Mouse (Mus musculus) adrenal gland, adult (tissue): ENCODE data around the gene Adam12.
A peak's percentile ranks its signal among the peaks of the same experiment; 100 is the strongest.

Experiments
- DNase-seq, 2 experiments: peaks; one replicate each; pipeline ENCODE4 v3.0.0; 2022 to 2023; ENCODE audit warnings: low spot score in 1 of 2; ENCODE audit not compliant: inconsistent age in 2 of 2

Adam12 gene

DNA sequence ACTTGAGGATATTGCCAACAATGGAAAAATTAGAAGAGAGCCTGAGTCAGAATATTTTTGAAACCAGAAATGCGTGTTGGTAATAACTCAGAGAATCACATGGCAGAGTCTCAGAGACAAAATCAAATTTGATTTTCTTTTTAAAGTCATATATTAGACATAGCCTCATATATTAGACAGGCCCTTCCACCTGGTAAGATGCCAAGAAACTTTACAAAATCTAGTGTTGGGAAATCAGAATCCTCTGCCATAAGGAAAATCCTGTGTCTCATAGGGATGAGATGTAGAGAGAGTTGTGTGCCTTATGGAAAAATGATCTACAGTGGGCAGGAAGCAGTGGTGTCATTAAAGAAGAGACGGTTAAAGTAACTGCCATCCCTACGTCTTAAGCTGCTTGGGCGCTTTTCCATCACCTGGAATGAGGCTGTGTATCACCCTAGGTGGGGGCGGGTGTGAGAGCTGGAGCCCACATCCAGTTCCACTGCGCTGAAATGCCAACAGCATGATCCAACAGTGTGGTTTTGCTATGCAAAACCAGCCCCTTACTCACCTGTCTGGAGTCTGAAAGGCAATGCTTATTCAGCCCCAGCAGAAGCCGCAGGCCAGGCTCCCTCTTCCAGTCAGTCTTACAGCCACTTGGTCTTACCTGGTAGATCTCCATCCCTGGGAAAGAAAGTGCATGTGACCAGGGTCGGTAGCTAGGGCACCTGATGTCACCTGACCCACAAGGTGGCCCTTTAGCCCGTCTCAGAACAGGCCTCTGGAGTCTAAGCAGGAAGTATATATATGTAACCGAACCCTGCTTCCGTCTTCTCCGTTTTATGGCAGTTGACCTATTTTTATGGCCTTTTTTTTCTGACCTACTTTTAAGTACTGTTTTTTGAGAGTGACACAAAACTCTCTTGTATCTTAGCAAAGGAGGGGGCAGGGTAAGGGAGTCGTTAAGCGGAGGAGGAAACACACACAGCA is at the start of gene Adam12:
Adam12 (minus strand) TSS at position 769 of the 969 bp plus-strand sequence.
- DNase-seq = no peak

DNA sequence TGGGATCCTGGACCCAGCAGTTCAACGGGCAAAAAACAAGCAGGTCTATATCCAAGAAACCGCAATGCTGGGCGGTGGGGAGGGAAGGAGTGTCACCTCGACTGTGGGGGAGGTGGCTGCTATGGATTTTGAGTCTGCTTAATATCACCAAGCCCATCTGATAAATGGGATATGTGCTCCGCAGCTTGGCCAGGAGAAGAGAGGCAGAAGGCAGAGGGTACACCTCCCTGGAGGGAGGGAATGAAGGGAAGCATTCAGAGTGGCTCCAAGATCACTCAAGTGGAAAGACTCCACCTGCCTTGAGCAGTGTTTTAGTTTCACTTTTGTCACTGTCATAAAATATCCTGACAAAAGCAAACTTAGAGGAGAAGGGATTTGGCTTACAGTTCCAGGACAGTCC is 41.0 kb upstream of the Adam12 start:
- DNase-seq = no peak

DNA sequence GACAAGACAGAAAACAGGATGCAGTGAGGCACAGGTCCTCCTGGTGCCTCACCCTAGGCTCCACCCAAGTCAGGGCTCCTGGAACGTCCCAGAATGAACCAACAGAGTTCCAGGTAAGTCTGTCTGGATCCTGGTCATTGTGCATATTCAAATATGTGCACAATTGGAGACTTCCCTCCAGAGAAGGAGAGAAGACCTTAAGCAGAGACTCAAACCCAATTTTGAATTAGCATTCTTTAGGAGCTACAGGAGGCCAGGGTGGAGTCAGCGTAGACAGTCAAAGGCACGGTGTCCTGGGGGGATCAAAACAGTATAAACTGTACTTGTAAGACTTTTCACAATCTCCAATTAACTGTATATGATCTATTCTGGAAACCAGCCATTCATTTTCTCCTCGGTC is 40.5 kb upstream of the Adam12 start:
- DNase-seq = no peak

DNA sequence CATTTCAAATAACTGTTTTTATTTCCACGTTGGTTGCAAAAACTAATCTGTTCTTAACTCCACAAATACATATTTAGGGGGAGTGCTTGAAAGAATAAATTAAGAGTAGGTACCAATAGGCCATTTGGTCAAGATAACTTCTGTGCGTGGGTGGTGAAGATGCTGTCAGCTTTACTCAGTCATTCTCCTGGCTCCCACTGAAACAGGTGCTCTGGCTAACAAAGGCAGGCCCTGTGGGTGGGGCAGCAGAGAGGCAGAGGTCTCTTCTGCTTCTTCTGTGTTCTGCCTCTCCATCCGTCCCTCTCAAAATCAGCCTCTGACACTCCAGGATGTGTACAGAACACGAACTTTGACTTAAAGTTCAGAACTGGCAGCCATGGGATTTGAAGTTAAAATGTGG is 33.8 kb upstream of the Adam12 start:
- DNase-seq = no peak

DNA sequence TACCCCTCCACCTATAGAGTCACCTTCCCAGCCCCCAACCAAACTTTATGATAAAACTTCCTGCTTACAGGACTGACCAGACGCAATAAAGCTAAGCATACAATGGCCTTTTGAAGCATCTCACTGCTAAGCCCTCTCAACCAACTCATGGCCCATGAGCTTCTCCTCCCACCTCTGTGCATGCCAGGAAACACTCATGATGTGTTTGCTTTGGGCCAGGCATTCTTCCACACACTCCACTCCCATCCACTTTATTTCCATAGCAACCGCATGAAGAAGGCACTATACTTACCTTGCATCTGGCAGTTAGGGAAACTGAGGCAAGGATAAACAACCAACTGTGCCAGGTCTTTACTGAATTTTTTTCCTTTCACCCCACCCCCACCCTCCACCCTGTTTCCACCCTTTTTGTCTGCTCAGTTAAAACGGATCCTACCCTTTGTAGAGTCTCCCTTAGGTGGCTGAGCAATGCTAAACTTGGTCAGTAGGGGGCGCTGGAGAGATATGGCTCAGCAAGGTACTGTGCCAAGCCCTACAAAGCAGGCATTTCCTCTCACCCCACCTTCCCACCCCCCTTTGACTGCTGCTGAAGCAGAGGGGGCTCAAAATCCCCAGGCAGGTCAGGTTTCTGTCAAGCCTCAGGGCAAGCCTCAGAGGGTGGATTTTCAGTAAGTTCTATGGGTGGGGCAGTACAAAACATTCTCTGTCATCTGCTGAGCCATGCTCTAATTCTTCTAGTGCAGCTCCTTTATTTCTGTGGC is 31.4 kb upstream of the Adam12 start:
- DNase-seq = peak; percentile 67 to 93

DNA sequence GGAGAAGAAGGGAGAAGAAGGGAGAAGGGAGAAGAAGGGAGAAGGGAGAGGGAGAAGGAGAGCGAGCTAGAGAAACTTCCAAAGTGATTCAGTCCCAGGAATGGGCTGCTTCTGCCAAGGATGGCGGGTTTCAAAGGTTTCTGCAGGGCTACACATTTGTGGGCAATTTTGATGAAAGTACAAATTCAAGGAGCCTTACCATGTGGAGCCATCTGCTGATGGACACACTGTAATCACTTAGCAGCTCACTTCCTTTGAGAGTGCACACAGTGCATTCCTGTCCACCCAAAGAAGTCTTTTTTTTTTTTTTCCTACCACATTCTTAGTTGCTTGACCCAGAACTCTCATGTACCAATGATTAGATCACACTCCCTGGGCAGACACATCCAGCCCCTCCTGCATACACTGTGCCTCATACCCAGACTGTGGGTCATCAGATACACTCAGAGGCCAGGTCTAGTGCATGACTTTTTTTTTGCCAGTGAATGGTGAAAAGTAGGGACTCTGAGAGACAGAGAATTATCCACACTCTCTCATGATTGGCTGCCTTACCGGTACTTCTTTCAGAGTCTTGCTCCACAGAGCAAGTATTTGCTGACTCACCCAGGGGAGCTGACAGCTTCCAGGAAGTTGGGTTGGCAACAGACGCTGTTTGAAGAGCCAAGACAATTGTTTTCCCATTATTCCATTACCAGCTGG is 29.2 kb upstream of the Adam12 start:
- DNase-seq = peak; percentile 35 to 70

DNA sequence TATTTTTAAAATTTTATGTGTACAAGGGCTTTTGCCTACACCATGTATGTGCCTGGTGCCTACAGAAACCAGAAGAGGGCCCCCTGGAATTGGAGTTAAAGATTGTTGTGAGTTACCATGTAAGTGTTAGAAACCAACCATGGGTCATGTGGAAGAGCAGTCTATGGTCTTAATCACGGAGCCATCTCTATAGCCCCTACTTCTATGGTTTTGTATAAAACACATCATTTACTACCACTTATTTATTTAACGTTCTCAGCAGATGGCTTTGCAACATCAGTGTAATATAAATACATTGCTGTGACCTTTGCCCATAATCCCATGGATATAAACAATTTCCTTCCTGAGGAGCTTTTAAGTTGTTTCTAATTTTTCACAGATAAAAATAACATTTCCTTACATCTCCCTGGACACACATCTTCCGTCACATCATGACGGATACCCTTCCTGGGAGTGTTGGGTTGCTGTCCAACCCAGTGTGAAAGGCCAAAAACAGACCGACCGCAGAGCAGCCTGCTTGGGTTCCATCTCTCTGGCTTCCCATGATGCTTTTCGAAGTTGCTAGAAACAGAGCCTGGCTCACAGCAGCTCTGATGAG is 18.4 kb upstream of the Adam12 start:
- no peak for DNase-seq

DNA sequence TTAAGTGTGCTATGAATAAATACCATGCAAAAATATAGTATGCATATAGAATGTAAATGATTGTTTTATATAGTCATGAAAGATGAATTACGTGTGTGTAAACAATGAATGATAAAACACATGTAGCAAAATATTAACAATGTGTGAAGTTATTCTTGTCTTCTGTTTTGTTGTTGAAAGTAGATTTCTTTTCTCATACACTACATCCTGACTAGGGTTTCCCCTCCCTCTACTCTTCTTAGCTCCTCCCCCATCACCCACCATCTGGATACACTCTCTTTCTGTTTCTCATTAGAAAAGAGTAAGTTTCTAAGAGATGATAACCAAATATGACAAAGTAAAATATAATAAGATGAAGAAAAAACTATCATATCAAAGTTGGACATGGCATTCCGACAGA is 16.1 kb upstream of the Adam12 start:
- no peak for DNase-seq

DNA sequence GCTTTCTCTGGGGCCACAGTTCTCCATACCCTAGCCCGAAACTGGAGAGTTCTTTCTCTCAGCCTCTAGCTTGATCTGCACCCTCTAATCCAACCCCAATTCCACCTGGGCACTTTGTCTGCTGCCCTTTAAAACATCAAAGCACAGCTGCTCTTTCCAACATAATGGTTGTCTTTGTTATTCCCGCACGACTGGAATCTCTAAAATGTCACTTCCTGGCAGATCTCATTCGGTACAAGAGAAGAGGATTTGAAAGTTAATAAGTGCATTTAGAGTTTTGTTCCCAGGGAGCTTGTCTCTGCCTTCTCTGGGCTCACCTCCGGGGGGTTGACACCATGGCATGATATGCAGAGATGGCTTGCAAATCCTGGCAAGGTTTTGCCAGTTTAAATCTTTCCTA is 14.7 kb upstream of the Adam12 start:
- DNase-seq = no peak

DNA sequence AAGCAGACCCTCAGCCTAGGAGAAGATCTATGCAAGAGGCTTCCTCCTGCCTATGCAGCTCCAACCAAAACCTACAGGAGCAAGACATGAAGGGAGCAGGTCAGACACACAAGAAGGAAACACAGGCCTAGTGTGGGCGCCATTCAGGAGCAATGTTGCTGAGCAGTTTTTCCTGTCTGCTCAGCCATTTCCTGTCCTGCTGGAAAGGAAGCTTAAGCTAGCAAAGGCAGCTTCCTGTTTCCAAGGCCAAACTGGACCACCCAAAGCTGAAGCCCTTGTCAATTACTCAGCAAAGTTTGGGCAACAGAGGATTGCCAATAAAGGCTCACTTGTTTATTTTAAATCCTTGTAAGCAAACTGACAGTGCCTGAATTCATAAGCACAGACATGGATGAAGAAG is 10.8 kb upstream of the Adam12 start:
- DNase-seq = no peak

DNA sequence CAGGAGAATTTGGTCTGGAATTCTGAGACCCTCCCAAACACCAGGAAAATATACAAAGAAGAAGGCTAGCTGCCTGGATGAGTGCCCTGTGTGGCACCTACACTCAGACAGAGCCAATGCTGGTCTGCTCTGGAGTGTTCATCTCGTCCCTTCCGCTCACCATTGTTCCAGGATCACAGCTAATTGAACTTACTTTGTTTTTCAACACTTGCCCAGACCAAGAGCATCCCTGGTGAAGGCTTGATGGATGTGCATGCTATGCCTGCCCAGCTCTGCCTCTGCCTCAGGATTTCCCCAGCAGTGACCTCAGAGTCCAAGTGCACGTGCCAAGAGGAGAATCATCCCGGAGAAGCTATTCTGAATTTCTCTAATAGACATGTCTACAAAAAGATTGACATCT is 9.3 kb upstream of the Adam12 start:
- peak in 1 of 2 experiments; percentile 50 for DNase-seq

DNA sequence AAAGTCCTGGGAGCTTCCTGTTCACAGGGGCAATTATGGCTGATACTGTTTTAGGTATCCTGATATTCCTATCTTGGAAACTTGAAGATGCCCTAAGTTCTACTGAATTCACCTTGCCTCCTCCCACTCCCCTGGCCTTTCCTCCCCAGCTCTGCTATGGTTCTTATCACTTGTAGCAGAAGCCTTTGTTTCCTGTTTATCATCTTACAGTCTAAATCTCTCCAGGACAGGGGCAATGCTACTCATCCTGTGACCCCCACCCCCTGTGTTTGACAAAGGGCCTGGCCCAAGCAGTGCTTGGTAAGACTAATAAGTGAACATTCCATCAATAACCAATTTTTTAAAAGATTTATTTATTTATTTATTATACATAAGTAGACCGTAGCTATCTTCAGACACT is 8.6 kb upstream of the Adam12 start:
- no peak for DNase-seq

DNA sequence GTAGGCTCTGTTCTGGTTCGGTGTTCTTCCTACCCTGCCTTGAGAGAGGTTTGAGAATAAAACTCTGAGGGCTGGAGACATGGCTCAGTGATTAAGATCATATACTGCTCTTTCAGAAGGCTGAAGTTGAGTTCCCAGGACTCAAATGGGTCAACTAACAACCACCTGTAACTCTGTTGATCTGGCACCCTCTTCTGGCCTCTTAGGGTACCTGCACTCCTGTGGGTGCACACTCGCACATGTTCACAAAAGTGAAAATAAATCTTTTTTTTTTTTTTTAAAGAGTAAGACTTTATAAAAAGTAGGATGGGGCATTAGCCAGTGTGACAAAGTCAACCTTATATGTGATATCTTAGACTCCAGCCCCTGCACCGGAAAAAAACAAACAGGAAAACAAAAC is 6.9 kb upstream of the Adam12 start:
- no peak for DNase-seq

DNA sequence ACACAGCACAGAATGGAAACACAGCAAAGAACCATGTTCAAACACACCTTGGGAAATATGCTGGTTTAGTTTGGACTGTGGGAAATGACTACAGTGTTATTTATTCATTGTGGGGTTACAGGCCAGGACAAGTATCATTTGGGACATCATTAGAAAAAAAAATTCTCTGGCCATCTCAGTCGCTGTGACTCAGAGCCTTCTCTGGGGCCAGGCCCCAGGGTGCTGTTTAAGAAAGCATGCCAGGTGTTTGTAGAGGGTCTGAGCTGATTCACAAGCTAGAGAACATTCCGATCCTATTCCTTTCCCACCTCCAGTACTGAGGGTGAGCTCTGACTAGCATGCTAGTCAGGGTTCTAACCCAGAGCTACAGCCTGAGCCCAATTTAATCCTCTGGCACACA is 5.4 kb upstream of the Adam12 start:
- DNase-seq = no peak

DNA sequence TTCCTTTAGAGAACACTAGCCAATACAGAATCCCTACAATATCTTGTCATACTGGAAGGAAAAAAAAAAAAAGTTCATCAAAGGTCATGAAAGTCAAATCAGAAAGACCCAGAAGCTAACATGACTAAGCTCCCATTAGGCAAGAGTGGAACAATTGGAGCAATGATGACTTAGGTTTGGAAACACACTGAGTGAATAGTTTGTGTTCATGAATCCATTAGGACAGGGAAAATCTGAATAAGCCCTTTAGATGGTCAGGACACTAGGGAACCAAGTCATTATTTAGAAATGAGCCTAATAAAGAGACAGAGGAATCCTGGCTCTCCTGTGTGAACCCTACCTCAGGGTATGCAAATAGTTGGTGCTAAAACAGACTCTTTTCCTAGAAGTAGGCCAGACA is 4.8 kb upstream of the Adam12 start:
- DNase-seq = peak in 1 of 2 experiments; percentile 60

DNA sequence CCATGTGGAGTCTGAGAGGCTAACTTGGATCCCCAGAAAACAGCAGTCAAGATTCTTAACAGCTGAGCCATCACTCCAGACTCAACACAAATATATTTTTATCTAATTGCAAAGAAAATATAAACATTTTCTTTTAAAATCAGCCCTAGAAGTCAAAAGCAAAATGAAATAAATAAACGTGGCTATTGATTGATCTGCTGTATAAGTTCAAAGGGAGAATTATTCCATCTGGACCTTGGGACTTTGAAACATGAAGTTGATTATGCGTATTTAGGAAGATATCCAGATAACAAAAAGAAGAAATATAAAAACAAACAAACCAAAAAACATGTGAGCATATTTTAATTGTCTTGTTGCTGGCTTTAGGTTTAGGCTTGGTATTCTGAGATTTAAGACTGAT is 3.6 kb upstream of the Adam12 start:
- no peak for DNase-seq

DNA sequence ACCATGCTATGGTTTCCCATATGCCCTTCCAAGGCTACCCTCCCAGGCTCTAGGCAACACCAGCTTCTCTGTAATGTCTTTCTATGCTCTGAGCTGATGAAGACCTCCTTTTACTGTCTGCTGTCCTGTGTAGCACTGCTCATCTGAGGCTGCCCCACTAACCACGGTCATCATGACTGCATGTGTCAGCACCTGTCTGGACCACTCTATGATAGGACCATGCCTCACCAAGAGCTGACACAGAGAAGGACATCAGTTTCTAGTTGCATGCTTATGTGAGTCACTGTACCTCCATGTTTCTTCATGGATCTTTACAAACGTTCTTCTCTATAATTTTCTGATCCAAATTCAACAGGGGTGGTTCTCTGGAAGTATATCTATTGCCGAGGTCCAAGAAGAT is 1.2 kb downstream of the Adam12 start:
- DNase-seq = no peak

DNA sequence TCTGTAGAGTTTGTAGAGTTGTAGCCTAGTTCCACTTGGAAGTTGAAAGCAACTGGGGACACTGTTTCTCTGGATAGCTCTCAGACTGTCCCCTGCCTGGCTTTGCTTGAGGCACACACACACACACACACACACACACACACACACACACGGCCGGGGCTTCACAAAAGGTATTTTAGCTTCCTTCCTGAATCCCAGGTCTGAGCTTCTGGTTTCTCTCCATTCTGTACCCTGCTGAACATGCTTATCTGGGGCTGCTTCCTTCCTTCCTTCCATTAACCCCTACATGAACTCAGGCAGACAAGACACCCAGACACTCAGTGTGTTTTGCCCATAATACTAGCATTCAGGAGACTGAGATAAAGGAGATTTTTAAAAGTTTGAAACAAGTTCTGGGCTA is 2.0 kb downstream of the Adam12 start:
- no peak for DNase-seq

DNA sequence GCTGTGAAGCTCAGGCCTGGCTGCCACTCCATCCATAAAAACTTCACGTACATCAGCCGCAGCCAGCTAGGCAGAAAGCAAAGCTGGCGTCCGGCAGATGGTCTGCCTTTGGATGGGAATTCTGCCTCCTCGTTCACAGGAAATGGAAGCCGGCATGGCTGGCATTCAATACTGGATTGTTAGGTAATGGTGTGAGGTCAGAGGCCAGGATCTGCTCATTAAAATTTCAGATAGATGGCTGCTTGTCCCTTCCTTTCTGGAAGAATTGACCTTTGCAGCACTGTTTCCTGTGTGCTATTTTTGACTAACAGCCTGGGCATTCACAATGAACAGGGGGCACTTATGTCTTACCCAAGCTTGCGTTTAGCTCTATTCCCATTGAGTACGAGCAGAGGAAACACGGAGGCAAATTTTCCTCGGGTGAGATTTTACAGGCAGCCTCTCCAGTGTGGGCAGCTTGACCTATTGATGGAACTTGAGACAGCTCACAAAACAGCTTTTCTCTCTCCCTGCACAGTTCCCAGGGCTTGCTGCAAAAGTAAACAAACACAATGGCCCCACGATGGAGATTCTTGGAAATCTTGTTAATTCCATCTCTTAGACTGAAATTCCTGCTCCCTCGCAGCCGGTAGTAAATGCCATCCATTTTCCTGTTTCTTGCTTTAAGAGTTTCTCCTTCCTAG is 4.0 kb downstream of the Adam12 start:
- peak in 1 of 2 experiments; percentile 66 for DNase-seq

DNA sequence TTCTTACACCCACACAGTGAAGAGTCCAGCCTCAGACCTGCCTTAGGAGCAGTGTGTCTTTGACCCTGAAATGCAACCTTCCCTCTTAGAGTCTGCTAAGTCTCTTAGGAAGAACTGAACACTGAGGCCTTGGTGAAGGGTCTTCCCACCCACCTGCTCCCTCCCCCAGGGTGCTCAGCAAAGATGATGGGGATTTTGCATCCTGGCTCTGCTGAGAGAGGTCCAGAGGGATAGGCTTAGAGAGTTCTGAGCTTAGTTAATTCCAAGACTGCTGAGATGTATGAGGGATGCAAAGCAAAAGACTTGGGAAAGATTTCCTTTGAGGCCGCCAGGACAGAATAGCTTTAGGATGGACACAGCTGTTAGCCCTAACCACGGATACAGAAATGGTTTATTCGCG is 4.8 kb downstream of the Adam12 start:
- DNase-seq = no peak

DNA sequence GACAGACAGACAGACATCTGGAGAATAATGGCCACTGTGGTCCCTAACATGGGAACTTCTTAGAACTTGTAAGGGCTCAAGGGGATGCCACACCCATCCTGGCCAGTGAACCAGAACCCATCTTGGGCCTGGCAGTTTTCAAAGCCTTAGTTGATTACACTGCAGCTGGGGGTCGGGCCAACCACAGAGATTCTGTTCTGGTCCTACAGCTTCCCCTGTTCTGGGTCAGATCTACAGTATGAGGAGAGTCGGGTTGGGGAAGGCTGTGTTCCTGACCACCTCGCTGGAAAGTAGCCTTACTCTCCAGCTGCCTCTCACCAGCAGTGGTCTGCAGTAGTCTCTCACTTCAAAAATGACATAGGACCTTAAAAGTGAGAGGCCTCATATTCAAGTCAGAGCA is 5.7 kb downstream of the Adam12 start:
- no peak for DNase-seq
